Mouse (Mus musculus) lung, embryonic 16.5 days (tissue): ENCODE measurements around the gene Prkce. TPM values are rescaled to one million over a fixed set of nuclear protein-coding genes. Genes with fewer than 3 reads are reported as not detected.

Experiments
- ATAC-seq: fragments of 200-750 bp; cut with Nextera tagmentation; 2 replicates; pipeline ENCODE4 v1.8.0; 2017; ENCODE audit warnings: low read depth, mild to moderate bottlenecking, moderate library complexity
- H3K27ac ChIP-seq: fragments of 300-500 bp; sonication (generic); 2 replicates; pipeline ENCODE4 v1.5.1; 2014; ENCODE audit warnings: mild to moderate bottlenecking, control low read depth, low read length
- H3K27me3 ChIP-seq: fragments of 300-500 bp; sonication (generic); 2 replicates; pipeline ENCODE4 v1.6.1; 2014; ENCODE audit warnings: low read depth, low read length, mixed read lengths; ENCODE audit not compliant: control insufficient read depth, insufficient read depth
- H3K36me3 ChIP-seq: fragments of 300-500 bp; sonication (generic); 2 replicates; pipeline ENCODE4 v1.6.1; 2014; ENCODE audit warnings: low read length; ENCODE audit not compliant: control insufficient read depth, insufficient read depth
- H3K4me1 ChIP-seq: fragments of 300-500 bp; sonication (generic); replicated peaks from 2 replicates; pipeline ENCODE4 v1.6.1; 2014; ENCODE audit warnings: low read length, mixed read lengths; ENCODE audit not compliant: control insufficient read depth, insufficient read depth
- H3K4me2 ChIP-seq: fragments of 300-500 bp; sonication (generic); 2 replicates; pipeline ENCODE4 v1.6.1; 2014; ENCODE audit warnings: low read depth, low read length, control low read depth
- H3K4me3 ChIP-seq: fragments of 300-500 bp; sonication (generic); 2 replicates; pipeline ENCODE4 v1.5.1; 2014; ENCODE audit warnings: mild to moderate bottlenecking, low read length, control low read depth
- H3K9ac ChIP-seq: fragments of 300-500 bp; sonication (generic); 2 replicates; pipeline ENCODE4 v1.6.1; 2014; ENCODE audit warnings: low read length, control low read depth
- H3K9me3 ChIP-seq: fragments of 300-500 bp; sonication (generic); 2 replicates; pipeline ENCODE4 v1.6.1; 2016; ENCODE audit warnings: low read length; ENCODE audit not compliant: control insufficient read depth
- WGBS: fragments of 180-500 bp; shearing (Covaris S2); extraction: QIAGEN DNeasy Blood & Tissue Kit; methylation state at CpG from one replicate; pipeline ENCODE4 v1.1.7; 2014; 5-methylcytosine and 5-hydroxymethylcytosine counted together
- polyA plus RNA-seq: library from polyadenylated mRNA; unstranded; fragments of >200 nt; fragmentation: Nextera tagmentation; extraction: Ambion mirVana; gene quantifications from 2 replicates; pipeline ENCODE4 v1.2.1, GENCODE M21; 2015

Prkce gene
- polyA plus RNA-seq, 1 experiment from 2014 or later = 4.9 TPM

DNA sequence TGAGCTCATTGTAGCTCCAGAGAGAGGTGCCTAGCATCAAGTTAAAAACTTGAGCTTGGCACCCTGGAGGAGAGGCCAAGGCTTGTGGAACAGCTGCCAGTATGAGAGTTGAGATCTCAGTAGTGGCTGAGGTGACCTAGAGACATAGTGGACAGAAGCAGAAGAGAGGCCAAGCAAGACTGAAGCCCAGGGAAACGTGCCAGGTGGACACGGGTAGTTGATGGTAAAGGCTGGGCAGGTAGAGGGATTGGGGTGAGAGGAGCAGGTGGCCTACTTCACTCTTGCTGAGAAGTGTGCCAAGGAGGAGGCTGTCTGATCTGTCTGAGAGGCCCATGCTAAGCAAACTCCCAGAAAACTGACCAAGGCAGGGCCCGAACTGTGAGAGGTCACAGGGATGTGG, 44.6 kb downstream of the Prkce start:
- Histone ChIP-seq H3K4me3 (no peak overlapping the region), H3K4me2 (no peak overlapping the region), H3K27ac (no peak overlapping the region), H3K9me3 (no peaks in the 10 kb centered on the region), H3K9ac (no peak overlapping the region), H3K27me3 (no peaks in the 10 kb centered on the region), H3K36me3 (no peaks in the 10 kb centered on the region), H3K4me1 (no peaks in the 10 kb centered on the region)
- no peak for ATAC-seq
- 76% methylated on average over 3 of the region's 3 CpGs for WGBS

DNA sequence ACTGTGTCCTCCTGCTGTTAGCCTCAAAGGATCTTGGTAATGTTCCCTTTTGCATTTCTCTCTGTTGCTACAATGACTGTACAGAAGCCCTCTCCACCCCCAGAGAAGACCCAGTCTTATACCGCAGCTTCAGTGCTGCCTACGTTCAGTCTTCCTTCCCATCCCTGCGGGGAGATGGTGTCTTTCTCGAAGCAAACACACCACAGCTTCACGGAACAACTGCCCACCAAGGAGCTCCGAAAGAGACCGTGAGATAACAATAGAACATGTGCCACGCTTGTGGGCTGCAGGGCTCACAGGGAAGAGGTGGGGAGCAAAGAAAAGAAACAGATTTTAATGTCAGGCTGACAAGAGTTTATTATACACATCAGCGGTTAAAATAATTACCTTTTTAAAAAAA, 46.7 kb downstream of the Prkce start:
- H3K27ac ChIP-seq = no peak overlapping the region
- H3K4me1 ChIP-seq = no peaks in the 10 kb centered on the region
- H3K9me3 ChIP-seq = no peaks in the 10 kb centered on the region
- no peak overlapping the region for H3K4me2 ChIP-seq
- WGBS = 51% methylated on average over 9 of the region's 9 CpGs
- no peak for ATAC-seq
- no peaks in the 10 kb centered on the region for H3K27me3 ChIP-seq
- no peak overlapping the region for H3K4me3 ChIP-seq
- no peaks in the 10 kb centered on the region for H3K36me3 ChIP-seq
- no peak overlapping the region for H3K9ac ChIP-seq

DNA sequence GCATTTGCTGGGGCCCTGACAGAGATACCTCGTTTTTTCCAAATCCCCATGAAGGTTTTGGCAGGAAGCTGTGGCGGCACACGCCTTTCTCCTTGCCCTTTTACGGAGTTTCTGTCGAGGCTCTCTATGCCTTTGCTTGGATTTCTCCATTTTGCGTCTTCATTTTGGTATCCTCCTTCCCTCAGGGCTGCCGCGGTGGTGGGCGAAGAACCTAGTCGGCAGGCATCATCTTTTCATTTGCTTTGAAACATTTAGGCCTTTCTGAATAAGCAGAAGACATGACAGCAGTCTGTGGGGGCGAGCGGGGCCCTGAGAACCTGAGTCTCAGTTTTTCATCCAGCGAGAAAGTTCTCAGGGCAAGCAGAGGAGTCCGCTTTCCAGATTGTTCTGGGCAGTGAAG, 47.2 kb downstream of the Prkce start:
- Histone ChIP-seq H3K4me3 (no peak overlapping the region), H3K4me2 (no peak overlapping the region), H3K4me1 (no peaks in the 10 kb centered on the region), H3K9me3 (no peaks in the 10 kb centered on the region), H3K27me3 (no peaks in the 10 kb centered on the region), H3K9ac (no peak overlapping the region), H3K36me3 (no peaks in the 10 kb centered on the region), H3K27ac (no peak overlapping the region)
- 79% methylated on average over 14 of the region's 14 CpGs for WGBS
- ATAC-seq = no peak

DNA sequence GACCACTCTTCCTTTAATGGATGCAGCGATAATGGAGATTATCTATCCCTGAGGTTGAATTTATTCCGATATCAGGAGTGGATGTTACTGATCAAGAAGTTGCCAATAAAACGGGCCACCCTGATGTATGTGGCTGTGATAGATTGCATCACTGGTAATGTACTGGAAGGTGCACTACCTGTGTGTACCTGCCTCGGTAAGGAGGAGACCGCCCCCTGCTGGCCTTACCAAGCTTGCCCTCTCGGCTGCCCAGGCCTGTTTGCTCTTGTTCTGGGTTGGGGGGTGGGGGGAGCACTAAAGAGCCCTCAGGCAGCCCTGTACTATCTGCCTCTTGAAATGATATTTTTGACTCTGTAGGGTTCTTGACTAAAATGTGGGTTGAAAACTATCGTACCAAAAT, 48.2 kb downstream of the Prkce start:
- Histone ChIP-seq H3K9me3 (no peaks in the 10 kb centered on the region), H3K4me2 (no peak overlapping the region), H3K4me1 (no peaks in the 10 kb centered on the region), H3K27ac (no peak overlapping the region), H3K9ac (no peak overlapping the region), H3K4me3 (no peak overlapping the region), H3K36me3 (no peaks in the 10 kb centered on the region), H3K27me3 (no peaks in the 10 kb centered on the region)
- no peak for ATAC-seq
- 70% methylated on average over 7 of the region's 7 CpGs for WGBS

DNA sequence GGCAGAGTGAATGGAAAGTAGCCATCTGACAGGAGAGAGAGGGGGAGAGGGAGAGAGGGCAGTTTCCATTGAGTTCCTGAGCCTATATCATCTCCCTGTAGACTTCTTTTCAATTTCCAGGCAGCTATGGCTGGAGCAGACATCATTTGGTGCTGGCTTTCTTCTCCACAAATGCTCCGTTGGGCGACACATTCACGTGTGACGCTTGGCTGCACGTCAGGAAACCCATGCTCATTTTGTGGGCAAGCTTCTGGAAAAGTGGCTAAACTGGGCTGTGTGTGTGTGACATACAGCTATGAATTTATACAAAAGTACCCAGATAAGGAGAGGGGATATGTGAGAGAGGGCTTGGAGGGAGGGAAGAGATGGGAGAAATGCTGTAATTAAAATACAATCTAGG, 49.9 kb downstream of the Prkce start:
- H3K4me1 ChIP-seq = no peaks in the 10 kb centered on the region
- H3K9me3 ChIP-seq = no peaks in the 10 kb centered on the region
- 71% methylated on average over 5 of the region's 5 CpGs for WGBS
- no peak overlapping the region for H3K4me3 ChIP-seq
- no peak for ATAC-seq
- no peaks in the 10 kb centered on the region for H3K27me3 ChIP-seq
- no peaks in the 10 kb centered on the region for H3K36me3 ChIP-seq
- H3K27ac ChIP-seq = no peak overlapping the region
- no peak overlapping the region for H3K4me2 ChIP-seq
- H3K9ac ChIP-seq = no peak overlapping the region

DNA sequence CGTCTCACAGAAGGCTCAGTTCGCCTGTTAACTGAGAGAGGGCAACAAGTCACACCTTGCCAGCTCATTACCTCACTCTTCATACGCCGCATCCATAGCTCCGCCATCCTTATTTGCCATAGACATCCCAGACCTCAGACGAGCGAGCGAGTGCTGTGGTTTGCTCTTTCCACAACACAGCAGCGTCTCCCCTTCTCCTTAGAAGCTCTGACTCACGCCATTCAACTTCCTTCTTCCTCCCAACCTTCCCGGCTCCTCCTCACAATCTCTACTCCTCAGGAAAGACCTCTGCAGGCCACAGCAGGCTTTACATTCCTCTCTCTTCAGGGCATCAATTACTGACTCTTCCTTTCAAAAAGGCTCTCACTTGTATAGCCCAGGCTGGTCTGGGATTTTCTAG, 51.0 kb downstream of the Prkce start:
- Histone ChIP-seq H3K4me3 (no peak overlapping the region), H3K4me1 (no peaks in the 10 kb centered on the region), H3K36me3 (no peaks in the 10 kb centered on the region), H3K9me3 (no peaks in the 10 kb centered on the region), H3K27me3 (no peaks in the 10 kb centered on the region), H3K27ac (no peak overlapping the region), H3K9ac (no peak overlapping the region), H3K4me2 (no peak overlapping the region)
- 79% methylated on average over 11 of the region's 11 CpGs for WGBS
- no peak for ATAC-seq

DNA sequence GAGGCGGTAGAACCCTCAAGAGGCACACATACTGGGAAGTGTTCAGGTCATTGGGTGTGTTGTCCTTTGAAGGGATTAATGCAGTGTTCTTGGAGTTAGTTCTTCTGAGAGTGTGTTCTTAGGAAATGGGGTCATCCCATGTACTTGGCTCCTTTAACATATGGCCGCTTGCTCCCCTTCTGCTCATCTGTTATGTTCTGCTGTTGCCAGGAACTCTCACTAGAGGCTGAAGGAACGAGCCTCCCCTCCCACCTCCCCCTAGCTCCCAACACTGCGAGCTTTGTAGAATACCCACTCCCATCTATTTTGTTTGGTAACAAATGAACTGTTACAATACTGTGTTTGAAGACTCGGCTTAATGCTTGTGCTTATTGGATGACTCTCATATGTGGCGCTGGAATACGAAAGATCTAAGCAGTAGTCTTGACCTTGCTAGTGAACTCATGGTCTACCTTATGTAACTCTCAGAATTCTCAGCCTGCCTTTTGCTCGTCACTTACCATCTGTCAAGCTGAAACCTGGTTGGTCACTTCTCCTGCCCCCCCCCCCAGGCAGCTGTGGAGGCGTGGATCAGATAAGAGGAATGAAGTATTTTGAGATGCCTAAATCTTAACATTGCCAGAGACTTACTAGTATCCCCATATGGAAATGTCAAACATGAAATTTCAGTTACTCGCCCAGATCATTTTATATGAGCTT, 58.1 kb downstream of the Prkce start:
- WGBS = 47% methylated on average over 10 of the region's 10 CpGs
- peak; percentile 78 for ATAC-seq
- Histone ChIP-seq H3K4me3 (no peak overlapping the region), H3K4me2 (no peak overlapping the region), H3K9ac (no peak overlapping the region), H3K9me3 (no peaks in the 10 kb centered on the region), H3K27me3 (no peaks in the 10 kb centered on the region), H3K4me1 (no peaks in the 10 kb centered on the region), H3K27ac (no peak overlapping the region), H3K36me3 (no peaks in the 10 kb centered on the region)

DNA sequence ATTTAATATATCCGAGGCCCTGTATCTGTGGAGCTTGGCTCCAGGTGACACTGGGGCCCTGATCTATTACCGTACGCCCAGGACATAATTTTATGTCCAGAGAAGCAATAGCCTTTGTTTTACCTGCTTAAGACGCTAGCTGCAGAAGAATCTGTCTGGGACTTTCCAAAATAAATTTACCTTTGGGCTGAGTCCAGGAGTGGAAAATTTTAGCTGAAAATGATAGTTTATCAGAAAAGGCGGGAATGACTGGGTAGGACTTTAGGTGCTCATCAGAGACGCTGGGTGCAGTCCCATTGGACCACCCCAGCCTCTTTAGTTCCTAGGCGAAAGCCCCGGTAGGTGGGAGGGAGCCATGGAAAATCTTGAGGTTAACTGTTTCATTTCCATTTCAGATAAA, 58.6 kb downstream of the Prkce start:
- Histone ChIP-seq H3K9ac (no peak overlapping the region), H3K4me2 (no peak overlapping the region), H3K9me3 (no peaks in the 10 kb centered on the region), H3K36me3 (no peaks in the 10 kb centered on the region), H3K4me1 (no peaks in the 10 kb centered on the region), H3K27me3 (no peaks in the 10 kb centered on the region), H3K27ac (no peak overlapping the region), H3K4me3 (no peak overlapping the region)
- ATAC-seq = no peak
- 61% methylated on average over 8 of the region's 8 CpGs for WGBS

DNA sequence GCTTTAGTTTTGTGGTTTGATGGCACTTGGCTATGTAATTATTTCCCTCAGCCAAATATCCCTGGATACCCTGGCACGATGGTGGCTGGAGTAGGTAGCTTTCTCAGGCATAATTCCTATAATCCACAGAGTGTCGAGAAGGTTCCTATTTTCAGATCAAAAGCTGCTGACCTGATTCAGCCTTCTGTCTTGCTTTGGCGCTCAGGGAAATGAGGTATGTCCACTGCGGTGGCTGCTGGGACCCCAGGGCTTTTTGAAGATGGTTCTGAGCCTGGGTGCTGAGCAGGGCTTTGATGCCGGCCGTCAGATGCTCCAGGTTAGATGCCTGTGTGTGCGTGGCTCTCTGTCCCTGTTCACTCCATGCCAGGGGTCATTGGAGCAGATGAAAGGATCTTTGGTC, 59.0 kb downstream of the Prkce start:
- 82% methylated on average over 7 of the region's 7 CpGs for WGBS
- ATAC-seq = no peak

DNA sequence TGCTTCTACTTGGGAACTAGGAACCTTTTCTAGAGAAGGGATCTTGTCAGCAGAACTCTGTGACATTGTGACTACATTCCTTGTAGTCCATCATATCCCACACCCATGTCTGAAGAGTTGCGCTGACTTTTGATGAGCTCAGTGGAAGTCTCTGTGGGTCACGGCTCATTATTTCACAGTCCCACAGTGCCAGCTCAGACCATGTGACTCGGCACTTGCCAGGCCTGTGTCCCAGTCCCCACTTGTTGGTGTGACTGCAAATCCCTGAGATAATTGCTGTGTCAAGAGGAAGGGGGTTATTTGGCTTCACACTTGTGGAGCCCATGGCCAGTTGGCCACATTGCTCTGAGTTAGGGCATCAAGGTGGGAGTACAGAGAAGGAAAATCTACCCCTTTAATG, 59.8 kb downstream of the Prkce start:
- no peak for ATAC-seq
- no peaks in the 10 kb centered on the region for H3K36me3 ChIP-seq
- no peak overlapping the region for H3K4me2 ChIP-seq
- no peaks in the 10 kb centered on the region for H3K9me3 ChIP-seq
- no peaks in the 10 kb centered on the region for H3K27me3 ChIP-seq
- H3K9ac ChIP-seq = no peak overlapping the region
- WGBS = 75% methylated on average over 3 of the region's 3 CpGs
- no peak overlapping the region for H3K27ac ChIP-seq
- H3K4me1 ChIP-seq = peaks cover 2% of the 10 kb centered on the region; the same call in 1 of the 2 replicates
- H3K4me3 ChIP-seq = no peak overlapping the region

More for the DNA sequence above, 59.0 kb downstream of the Prkce start:
- Histone ChIP-seq H3K4me1 (no peaks in the 10 kb centered on the region; the same call in 1 of the 2 replicates), H3K9ac (no peak overlapping the region), H3K4me3 (no peak overlapping the region), H3K27ac (no peak overlapping the region), H3K9me3 (no peaks in the 10 kb centered on the region), H3K27me3 (no peaks in the 10 kb centered on the region), H3K4me2 (no peak overlapping the region), H3K36me3 (no peaks in the 10 kb centered on the region)
